Mouse (Mus musculus) forebrain, embryonic 13.5 days (tissue): ENCODE results near the gene Prr36. TPM values are rescaled to one million over a fixed set of nuclear protein-coding genes. Genes with fewer than 3 reads are reported as not detected.

Experiments used
- ATAC-seq: fragments of 200-750 bp; cut with Nextera tagmentation; 2 replicates; pipeline ENCODE4 v1.8.0; 2017
- H3K27ac ChIP-seq: fragments of 300-500 bp; sonication (generic); 2 replicates; pipeline ENCODE4 v1.5.1; 2015; ENCODE audit warnings: inconsistent platforms, mild to moderate bottlenecking, moderate library complexity
- H3K27me3 ChIP-seq: fragments of 300-500 bp; sonication (generic); 2 replicates; pipeline ENCODE4 v1.6.1; 2015; ENCODE audit warnings: mild to moderate bottlenecking, inconsistent platforms
- H3K36me3 ChIP-seq: fragments of 300-500 bp; sonication (generic); 2 replicates; pipeline ENCODE4 v1.6.1; 2015; ENCODE audit warnings: mild to moderate bottlenecking, inconsistent platforms; ENCODE audit not compliant: poor library complexity, severe bottlenecking
- H3K4me1 ChIP-seq: fragments of 300-500 bp; sonication (generic); 2 replicates; pipeline ENCODE4 v1.6.1; 2015; ENCODE audit warnings: inconsistent platforms
- H3K4me2 ChIP-seq: fragments of 300-500 bp; sonication (generic); 2 replicates; pipeline ENCODE4 v1.6.1; 2015; ENCODE audit warnings: inconsistent platforms, mild to moderate bottlenecking, moderate library complexity
- H3K4me3 ChIP-seq: fragments of 300-500 bp; sonication (generic); 2 replicates; pipeline ENCODE4 v1.5.1; 2015; ENCODE audit warnings: mild to moderate bottlenecking, inconsistent platforms
- H3K9ac ChIP-seq: fragments of 300-500 bp; sonication (generic); 2 replicates; pipeline ENCODE4 v1.6.1; 2015; ENCODE audit warnings: mild to moderate bottlenecking, inconsistent platforms
- H3K9me3 ChIP-seq: fragments of 300-500 bp; sonication (generic); replicated peaks from 2 replicates; pipeline ENCODE4 v1.6.1; 2016; ENCODE audit warnings: inconsistent platforms
- WGBS: fragments of 180-500 bp; shearing (Covaris S2); methylation state at CpG from one replicate; pipeline ENCODE4 v1.1.7; 2015; 5-methylcytosine and 5-hydroxymethylcytosine counted together
- polyA plus RNA-seq: library from polyadenylated mRNA; unstranded; fragments of >200 nt; fragmentation: Nextera tagmentation; extraction: Ambion mirVana; gene quantifications from 2 replicates; pipeline ENCODE4 v1.2.1, GENCODE M21; 2015

The Prr36 gene
- polyA plus RNA-seq, 1 experiment from 2014 or later = 33.2 TPM

DNA sequence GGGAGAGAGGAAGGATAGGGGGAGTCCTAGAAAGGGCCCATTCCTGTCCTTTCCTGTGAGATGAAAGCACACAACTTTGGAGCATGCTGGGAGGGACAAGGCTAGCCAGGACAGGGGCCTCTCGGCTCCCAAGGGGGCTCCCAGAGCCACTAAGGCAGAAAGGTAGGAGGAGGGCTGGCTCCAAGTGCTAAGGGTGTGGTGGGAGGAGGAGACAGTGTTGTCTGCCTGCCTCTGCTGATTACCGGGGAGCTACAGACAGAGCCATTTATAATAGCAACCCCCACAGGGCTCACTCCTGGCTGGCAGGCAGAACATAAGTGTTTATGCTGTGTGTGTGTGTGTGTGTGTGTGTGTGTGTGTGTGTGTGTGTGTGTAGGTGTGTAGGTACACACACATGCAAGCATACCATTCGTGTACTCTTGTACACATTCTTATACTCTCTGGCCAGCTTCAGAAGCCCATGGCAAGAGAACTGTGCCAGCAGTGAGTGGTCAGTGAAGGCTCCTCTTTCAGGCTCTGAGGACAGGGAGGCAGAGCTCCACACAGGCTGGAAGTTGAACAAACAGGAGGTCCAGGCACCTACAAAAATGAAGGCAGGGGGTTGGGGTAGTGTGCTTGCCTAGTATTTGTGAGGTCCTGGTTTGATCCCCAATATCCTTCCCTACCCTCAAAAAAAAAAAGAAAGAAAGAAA is 28.1 kb downstream of the Prr36 start:
- H3K36me3 ChIP-seq = peaks cover 75% of the 10 kb centered on the region
- WGBS = 48% methylated on average over 3 of the region's 3 CpGs
- peaks cover 19% of the 10 kb centered on the region for H3K4me1 ChIP-seq
- no peak overlapping the region for H3K4me3 ChIP-seq
- ATAC-seq = no peak
- H3K9ac ChIP-seq = no peak overlapping the region
- H3K27ac ChIP-seq = no peak overlapping the region
- no peaks in the 10 kb centered on the region for H3K27me3 ChIP-seq
- no peak overlapping the region for H3K4me2 ChIP-seq
- H3K9me3 ChIP-seq = no peaks in the 10 kb centered on the region

DNA sequence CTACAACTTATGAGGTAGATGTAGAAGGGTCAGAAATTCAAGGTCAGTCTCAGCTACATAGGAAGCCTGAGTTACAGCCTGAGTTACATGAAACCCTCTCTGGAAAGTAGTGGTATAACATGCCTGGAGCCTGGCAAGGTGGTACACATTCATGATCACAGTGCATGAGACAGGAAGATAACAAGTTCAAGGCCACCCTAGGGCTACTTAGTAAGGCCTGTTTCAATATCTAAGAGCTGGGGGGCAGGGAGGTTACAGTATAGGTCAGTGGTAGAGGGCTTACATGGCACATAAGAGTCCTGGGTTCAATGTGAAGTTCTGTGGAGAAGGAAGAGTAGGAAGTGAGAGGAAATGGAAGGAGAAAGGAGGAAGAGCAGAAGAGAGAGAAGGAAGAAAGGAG is 28.7 kb downstream of the Prr36 start:
- Histone ChIP-seq H3K4me1 (peaks cover 18% of the 10 kb centered on the region), H3K9me3 (no peaks in the 10 kb centered on the region), H3K4me3 (no peak overlapping the region), H3K27ac (no peak overlapping the region), H3K9ac (no peak overlapping the region), H3K36me3 (peaks cover 77% of the 10 kb centered on the region), H3K27me3 (no peaks in the 10 kb centered on the region), H3K4me2 (no peak overlapping the region)
- ATAC-seq = no peak

DNA sequence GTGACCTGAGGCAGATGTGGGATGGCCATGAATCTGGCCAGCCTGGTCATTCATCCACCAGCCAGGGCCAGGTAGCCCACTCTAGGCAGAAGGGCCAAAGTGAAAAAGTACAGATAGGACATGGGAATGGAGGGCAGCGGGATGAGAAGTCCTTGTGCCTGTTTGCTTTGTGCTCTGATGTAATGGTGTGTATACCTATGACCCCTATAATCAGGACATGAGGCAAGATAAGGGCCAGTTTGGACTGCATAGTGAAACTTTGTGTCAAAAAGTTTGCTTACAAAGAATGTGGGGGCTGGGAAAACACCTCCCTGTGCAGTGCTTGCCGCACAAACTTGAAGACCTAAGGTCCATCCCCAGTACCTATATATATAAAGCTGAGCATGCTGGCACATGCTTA is 31.1 kb downstream of the Prr36 start:
- no peak overlapping the region for H3K9ac ChIP-seq
- no peaks in the 10 kb centered on the region for H3K27me3 ChIP-seq
- ATAC-seq = no peak
- H3K27ac ChIP-seq = no peak overlapping the region
- no peaks in the 10 kb centered on the region for H3K4me1 ChIP-seq
- peaks cover 79% of the 10 kb centered on the region for H3K36me3 ChIP-seq
- H3K4me3 ChIP-seq = no peak overlapping the region
- no peak overlapping the region for H3K4me2 ChIP-seq
- H3K9me3 ChIP-seq = no peaks in the 10 kb centered on the region
- WGBS = 97% methylated on average over 2 of the region's 2 CpGs

DNA sequence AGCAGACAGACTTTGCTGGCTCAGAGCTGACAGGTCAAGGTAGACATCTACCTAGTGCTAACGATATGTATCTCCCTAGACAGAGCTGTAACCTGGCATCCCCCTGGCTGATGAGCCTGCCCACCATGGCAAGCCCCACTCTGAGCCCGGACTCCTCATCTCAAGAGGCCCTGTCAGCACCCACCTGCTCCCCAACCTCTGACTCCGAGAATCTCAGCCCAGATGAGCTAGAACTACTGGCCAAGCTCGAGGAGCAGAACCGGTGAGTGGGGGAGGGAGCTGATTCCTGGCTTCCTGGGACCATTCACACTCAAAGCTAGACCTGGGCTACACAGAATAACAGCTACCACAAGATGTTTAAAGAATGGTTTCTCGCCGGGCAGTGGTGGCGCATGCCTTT is 33.9 kb downstream of the Prr36 start:
- peaks cover 57% of the 10 kb centered on the region for H3K36me3 ChIP-seq
- ATAC-seq = no peak
- WGBS = 89% methylated on average over 8 of the region's 8 CpGs

DNA sequence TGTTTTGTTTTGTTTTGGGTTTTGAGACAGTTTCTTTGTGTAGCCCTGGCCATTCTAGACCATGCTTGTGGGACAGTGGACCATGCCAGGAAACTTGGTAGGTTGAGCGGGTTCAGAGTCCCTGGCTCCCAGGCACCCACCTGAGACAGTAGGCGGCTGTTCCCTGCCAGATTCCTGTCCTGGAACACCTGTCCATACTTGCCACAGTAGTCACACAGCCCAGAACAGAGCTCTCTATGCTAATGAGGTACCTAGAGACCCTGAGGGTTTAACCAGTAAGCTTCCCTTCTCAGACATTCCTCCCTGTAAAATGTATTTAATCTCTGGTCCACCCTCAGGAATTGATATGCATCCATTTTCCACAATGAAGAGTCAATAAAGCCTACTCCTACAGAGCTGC is 43.2 kb downstream of the Prr36 start:
- ATAC-seq = no peak
- Histone ChIP-seq H3K9me3 (no peaks in the 10 kb centered on the region), H3K4me2 (no peak overlapping the region), H3K4me1 (peaks cover 8% of the 10 kb centered on the region), H3K27ac (no peak overlapping the region), H3K4me3 (no peak overlapping the region), H3K36me3 (peaks cover 30% of the 10 kb centered on the region), H3K27me3 (no peaks in the 10 kb centered on the region), H3K9ac (no peak overlapping the region)
- WGBS = 83% methylated on average over 2 of the region's 2 CpGs

More for the DNA sequence above, 33.9 kb downstream of the Prr36 start:
- H3K9ac ChIP-seq = no peak overlapping the region
- no peak overlapping the region for H3K27ac ChIP-seq
- H3K4me1 ChIP-seq = no peaks in the 10 kb centered on the region
- no peak overlapping the region for H3K4me3 ChIP-seq
- no peaks in the 10 kb centered on the region for H3K27me3 ChIP-seq
- no peaks in the 10 kb centered on the region for H3K9me3 ChIP-seq
- no peak overlapping the region for H3K4me2 ChIP-seq

DNA sequence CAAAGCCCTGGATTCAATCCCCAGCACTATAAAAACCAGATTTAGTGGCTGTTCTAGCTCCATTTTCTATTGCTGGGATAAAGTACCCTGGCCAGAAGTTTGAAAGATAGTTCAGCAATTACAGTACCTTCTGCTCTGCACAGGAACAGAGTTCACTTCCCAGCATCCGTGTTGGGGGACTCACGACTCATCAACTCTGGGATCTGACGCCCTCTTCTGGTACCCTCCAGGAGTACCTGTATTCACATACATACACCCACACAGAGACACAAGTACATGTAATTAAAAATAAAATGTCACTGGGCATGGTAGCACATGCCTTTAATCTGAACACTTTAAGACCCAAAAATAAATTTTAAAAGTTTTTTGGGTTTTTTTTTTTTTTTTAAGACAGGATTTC is 44.8 kb downstream of the Prr36 start:
- Histone ChIP-seq H3K9me3 (no peaks in the 10 kb centered on the region), H3K9ac (no peak overlapping the region), H3K27me3 (no peaks in the 10 kb centered on the region), H3K4me2 (no peak overlapping the region), H3K27ac (no peak overlapping the region), H3K4me1 (peaks cover 22% of the 10 kb centered on the region), H3K36me3 (peaks cover 30% of the 10 kb centered on the region), H3K4me3 (no peak overlapping the region)
- 78% methylated on average over 3 of the region's 3 CpGs for WGBS
- no peak for ATAC-seq

DNA sequence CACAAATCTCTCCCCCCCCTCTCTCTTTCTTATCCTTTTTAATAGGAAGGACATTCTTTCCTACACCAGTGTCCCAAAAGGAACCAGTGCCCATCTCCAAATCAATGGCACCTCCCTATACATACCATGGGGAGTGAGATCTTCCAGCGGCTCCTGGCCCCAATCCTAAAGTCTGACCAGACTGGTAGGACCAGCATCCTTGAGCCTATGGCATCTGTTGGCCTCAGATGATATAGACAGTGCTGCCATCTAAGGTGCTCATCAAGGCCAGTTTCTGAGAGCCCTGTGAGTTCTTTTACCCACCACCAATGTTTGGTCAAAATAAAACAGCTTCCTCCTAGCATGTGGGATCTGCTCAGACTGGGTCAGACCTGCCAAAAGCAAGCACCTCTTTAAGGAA is 49.3 kb downstream of the Prr36 start:
- H3K9ac ChIP-seq = no peak overlapping the region
- peaks cover 31% of the 10 kb centered on the region for H3K4me1 ChIP-seq
- WGBS = 92% methylated on average over 1 of the region's 1 CpGs
- no peak for ATAC-seq
- no peak overlapping the region for H3K4me3 ChIP-seq
- peak overlapping the region; percentile 76 for H3K4me2 ChIP-seq
- no peak overlapping the region for H3K27ac ChIP-seq
- H3K27me3 ChIP-seq = no peaks in the 10 kb centered on the region
- H3K9me3 ChIP-seq = no peaks in the 10 kb centered on the region
- 0 out of 2 replicates have a peak, but pooled peaks cover 5% of the 10 kb centered on the region for H3K36me3 ChIP-seq

DNA sequence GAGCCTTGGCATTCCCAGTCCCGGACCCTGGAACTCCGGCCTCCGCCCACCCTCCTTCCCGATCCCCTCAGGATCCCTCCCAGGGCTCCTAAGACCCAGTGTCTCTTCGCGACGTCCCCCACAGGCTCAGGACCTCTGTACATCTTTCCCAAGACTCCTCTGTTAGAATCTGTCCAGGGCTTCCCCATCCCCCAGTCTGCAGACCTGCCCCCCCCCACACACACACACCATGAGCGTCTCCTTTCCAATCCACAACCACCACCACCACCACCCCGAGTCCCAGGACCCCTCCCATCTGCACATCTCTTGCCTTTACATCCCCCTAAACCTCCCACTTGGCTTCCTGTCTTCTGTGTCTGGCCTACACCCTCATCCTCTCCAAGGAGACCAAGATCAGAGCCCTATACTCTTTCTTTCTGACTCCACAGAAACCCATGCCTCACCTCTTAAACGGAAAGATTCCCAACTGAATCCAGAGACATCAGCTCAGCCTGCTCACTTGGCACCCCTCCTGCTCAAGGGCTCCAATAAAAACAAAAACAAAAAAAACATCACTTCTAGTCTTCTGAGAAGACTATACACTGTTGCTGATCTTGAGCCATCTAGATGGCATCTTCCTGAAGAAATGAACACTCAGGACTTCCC is 50.3 kb downstream of the Prr36 start:
- Histone ChIP-seq H3K4me3 (peak overlapping the region; percentile 73), H3K9ac (peak overlapping the region; percentile 89), H3K4me2 (peak overlapping the region; percentile 76), H3K36me3 (0 out of 2 replicates have a peak, but pooled peaks cover 2% of the 10 kb centered on the region), H3K9me3 (no peaks in the 10 kb centered on the region), H3K27ac (0 out of 2 replicates have a peak overlapping the region, but pooled peaks have one; percentile 61), H3K4me1 (peaks cover 31% of the 10 kb centered on the region), H3K27me3 (no peaks in the 10 kb centered on the region)
- ATAC-seq = peak; percentile 0
- 10% methylated on average over 10 of the region's 10 CpGs for WGBS

DNA sequence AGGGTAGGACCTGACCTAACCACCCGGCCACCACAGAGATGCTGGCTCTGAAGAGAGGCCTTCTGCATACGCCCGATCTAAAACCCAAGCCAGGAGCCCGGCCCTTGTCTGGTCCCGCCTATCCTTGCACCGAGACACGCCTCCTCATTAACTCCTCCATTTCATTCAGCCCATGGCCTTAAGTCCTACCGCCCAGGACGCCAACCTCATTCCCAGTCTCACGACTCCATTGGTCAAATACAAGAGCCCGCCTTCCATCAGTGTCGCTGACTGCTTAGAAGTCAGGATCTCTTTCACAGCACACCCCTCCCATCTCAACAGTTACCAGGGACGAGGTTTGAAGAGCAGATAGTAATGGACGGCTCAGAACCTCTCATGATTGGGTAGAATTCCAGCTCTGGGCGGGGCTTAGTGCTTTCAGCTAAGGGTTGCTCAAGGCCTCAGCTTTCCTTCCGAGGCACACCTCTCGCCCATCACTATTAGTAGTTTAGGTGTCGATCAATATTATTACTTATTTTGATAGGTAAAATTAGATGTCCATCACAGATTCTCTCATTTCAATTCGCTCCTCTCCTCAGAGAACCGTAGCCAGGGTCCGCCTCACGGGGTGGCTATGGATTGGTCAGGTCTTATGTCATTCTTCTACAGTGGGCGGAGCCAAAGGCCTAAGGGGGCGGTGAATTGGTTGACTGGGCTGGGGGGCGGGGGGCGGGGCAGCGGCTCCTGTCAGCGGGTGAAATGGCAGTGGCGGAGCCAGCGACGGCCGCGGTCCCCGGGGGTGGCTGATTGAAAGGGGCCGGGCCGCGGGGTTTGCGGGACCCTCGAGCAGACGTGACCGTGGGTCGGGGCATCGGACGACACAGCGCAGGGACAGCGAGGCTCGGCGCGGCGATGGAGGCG is 51.2 kb downstream of the Prr36 start, which contains the start of gene Evi5l:
Gene Evi5l, plus strand, starts transcription at position 716 of the 900 bp plus-strand sequence.
- Histone ChIP-seq H3K27me3 (no peaks in the 10 kb centered on the region), H3K9ac (peak within 1 kb of the TSS; percentile 89), H3K4me1 (peaks cover 31% of the 10 kb centered on the region), H3K4me3 (peak within 1 kb of the TSS; percentile 73), H3K27ac (peak within 1 kb of the TSS; percentile 72), H3K4me2 (peak within 1 kb of the TSS; percentile 76), H3K36me3 (0 out of 2 replicates have a peak, but pooled peaks cover 2% of the 10 kb centered on the region), H3K9me3 (no peaks in the 10 kb centered on the region)
- peak; percentile 98 for ATAC-seq
- WGBS = 2% methylated on average over 40 of the region's 51 CpGs

DNA sequence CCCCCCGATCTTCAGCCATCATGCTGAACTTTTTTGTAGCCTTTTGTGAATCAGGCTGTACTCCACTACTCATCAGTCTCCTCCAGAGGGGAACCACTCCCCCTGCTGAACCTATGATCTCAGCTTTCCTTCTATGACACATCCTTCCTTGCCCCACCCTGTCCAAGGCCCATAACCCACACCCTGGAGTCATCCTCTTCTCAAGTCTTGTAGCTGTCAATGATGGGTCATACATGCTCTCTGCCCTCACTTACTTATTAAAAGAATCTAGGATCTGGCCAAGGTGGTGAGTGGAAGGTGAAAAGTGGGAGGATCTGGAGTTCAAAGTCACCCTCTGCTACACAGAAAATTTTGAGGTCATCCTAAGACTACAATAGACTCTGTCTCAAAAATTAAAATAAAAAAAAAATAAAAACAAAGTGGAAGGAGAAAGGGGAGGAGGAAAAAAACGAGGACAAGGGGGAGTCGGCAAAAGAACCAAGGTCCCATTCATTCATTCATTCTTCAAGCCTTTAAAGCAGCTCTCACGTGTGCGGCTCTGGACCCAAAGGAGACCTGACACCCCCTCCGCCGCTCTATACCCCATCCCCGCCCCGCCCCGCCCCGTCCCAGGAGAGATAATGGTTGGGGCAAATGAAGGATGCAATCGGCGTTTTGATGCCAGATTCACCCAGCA is 51.9 kb downstream of the Prr36 start:
- Histone ChIP-seq H3K4me1 (peaks cover 31% of the 10 kb centered on the region), H3K27me3 (no peaks in the 10 kb centered on the region), H3K4me3 (peak overlapping the region; percentile 73), H3K27ac (peak overlapping the region; percentile 72), H3K9ac (peak overlapping the region; percentile 68), H3K4me2 (peak overlapping the region; percentile 60), H3K9me3 (no peaks in the 10 kb centered on the region), H3K36me3 (0 out of 2 replicates have a peak, but pooled peaks cover 2% of the 10 kb centered on the region)
- WGBS = 5% methylated on average over 12 of the region's 13 CpGs
- no peak for ATAC-seq

DNA sequence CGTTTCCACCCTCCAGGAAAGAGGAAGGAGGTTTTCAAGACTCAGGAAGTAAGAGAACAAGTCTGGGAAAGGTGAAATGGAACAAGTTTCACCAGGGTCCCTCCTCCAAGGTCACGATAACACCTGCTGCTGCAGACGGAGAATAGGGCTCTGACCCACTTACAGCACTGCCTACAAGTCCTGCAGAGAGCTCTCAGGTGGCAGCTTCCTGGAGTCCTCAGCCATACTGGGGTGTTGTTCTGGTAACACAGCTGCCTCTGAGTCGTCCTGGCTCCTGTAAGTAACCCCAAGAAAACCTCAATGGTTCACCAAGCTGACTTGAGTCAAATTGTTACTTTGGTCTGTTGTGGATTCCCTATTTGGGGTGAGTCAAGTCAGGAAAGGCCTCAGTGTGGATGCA is 54.5 kb downstream of the Prr36 start:
- Histone ChIP-seq H3K9me3 (no peaks in the 10 kb centered on the region), H3K36me3 (no peaks in the 10 kb centered on the region), H3K9ac (no peak overlapping the region), H3K27ac (no peak overlapping the region), H3K27me3 (no peaks in the 10 kb centered on the region), H3K4me3 (no peak overlapping the region), H3K4me1 (peaks cover 13% of the 10 kb centered on the region), H3K4me2 (no peak overlapping the region)
- 63% methylated on average over 4 of the region's 4 CpGs for WGBS
- ATAC-seq = no peak
